Mouse (Mus musculus) lung, postnatal 4 days (tissue): ENCODE results near the gene Txlnb.
A peak's percentile ranks its signal among the peaks of the same experiment; 100 is the strongest.
"Not testable (repeated sequence)": the region's sequence is repeated elsewhere in the genome, so short reads cannot be mapped to it uniquely, and the experiment has no call there.

Source experiments
- DNase-seq, 2 experiments: peaks; one replicate each; pipeline ENCODE4 v3.0.0; 2021

Gene Txlnb

DNA sequence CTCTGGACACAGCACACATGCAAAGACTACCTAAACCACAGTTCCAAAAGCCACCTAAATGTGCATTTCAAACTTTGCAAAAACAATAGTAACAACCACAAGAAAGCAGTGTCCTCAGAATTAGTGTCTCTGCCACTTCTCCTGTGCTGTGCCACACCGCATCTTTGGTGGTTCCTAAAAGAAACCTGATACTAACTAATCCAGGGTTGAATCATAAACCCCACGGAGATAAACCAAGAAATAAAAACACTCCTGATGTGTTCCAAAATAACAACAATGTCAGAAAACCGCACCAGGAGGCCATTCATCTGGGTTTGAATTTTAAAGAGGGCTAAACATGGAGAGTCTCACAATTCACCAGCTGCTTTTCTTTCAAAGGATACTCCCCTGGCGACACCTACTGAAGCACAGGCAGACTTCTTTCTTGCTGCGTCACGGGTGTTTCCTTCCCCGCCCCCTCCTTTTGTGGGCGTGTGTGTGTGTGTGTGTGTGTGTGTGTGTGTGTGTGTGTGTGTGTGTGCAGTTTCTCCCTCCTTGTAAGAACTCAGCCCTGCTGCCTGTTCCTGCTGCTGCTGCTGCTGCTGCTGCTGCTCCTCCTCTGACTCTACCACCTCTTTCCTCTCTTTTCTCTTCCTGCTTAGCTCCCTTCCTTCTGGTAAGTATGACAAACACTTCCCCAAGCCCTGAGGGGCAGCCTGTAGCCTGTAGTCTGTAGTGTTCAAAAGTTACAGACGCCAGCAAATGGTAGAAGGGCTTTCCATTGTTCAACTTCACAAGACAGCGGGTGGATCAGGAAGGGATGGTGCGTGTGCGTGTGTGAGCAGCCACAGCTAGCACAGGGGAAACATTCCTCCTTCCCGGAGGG lies at the start of gene Txlnb:
Txlnb (plus strand) TSS at position 460 of the 865 bp plus-strand sequence.
- peak; percentile 58 to 62 for DNase-seq

GRCm38 (mm10) chr10:17752478-17752877 lies 43.5 kb upstream of the Txlnb start:
- no peak for DNase-seq

DNA sequence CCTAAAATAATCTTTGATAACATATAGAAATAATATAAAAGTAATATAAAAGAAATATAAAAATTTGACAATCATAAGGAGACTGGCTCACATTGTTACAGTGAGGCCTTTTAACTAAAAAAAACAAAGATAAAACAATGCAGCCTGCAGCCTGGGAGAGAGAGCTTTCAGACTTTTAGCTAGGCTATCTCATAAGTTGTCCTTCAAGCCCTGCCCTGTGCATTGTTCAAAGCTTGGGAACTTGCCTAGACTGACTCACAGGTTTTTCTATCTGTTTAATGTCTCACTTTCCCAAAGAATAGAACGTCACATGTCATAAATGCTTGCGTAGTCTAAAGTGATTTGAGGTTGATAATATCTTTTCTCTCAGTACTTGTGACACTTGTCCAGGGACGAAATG lies 36.3 kb upstream of the Txlnb start:
- no peak for DNase-seq

- DNase-seq: no peak
These were observed 35.0 kb upstream of the Txlnb start for GRCm38 (mm10) chr10:17760750-17761613.

DNA sequence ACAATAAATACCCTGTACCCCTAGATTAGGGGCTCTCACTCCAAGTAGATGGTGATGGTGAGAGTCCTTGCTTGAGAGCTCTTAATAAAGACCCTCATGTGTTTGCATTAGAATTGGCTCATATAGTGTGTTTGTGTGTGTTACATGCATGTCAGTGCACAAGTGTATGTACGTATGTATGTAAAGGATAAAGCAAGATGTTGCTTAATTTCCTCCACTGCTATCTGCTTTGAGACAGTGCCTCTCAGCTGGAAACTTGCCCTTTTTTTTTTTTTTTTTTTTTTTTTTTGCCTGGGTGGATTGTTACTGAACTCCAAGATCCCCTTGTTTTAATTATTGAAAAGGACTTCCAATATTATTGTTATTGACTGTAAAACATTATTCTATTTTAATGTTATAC lies 34.4 kb upstream of the Txlnb start:
- no peak for DNase-seq

- DNase-seq: no peak
These were observed 33.1 kb upstream of the Txlnb start for GRCm38 (mm10) chr10:17762946-17763345.

- DNase-seq: no peak
These were observed 26.2 kb upstream of the Txlnb start for GRCm38 (mm10) chr10:17769856-17770255.

DNA sequence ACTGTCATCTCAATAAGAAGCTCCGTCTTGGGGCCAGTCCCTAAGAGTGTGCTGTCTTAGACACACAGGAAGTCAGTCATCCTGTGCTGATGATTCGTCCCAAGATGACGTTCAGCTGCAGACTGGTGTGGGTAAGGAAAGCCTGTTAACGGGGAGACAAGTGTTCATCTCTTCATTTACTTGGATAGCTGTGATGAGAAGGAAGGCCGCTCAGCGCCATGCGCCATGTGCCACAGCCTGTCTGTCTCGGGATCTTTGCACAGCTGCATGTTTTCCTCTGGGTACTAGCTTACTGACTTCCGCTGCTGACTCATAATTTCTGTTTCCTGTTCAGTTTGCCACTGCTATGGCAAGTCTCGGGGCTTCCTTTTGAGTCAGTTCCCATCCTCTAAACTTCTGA lies 23.7 kb upstream of the Txlnb start:
- DNase-seq: peak in 1 of 2 experiments; percentile 12

GRCm38 (mm10) chr10:17774366-17774765 lies 21.7 kb upstream of the Txlnb start:
- no peak for DNase-seq

GRCm38 (mm10) chr10:17775079-17775478 lies 20.9 kb upstream of the Txlnb start:
- no peak for DNase-seq

DNA sequence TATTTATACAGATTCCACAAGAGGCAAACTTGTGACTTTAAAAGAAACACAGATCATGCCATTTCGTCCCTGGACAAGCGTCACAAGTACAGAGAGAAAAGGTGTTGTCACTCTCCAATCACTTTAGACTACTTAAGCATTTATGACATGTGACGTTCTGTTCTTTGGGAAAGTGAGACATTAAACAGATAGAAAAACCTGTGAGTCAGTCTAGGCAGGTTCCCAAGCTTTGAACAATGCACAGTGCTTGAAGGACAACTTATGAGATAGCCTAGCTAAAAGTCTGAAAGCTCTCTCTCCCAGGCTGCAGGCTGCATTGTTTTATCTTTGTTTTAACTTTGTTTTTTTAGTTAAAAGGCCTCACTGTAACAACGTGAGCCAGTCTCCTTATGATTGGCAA lies 19.3 kb upstream of the Txlnb start:
- DNase-seq: not testable (repeated sequence)

DNA sequence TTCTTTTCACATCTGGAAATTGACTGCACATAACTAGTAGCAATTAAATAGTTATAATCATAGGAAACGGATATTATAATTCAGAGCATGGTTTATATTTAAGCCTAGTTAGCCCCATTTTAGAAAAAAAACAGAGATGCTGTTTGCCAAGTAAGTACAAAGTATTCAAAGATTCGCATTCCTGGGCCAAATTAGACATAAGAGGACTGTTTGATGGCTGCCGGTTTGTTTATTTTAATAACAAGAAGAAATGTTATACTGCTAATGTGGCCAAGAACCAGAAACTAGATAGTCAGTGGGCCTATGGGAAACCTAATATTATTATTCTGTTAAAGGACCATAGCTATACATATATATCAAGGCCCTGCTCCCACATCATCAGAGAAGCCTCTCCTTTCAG lies 9.3 kb upstream of the Txlnb start:
- DNase-seq: no peak

DNA sequence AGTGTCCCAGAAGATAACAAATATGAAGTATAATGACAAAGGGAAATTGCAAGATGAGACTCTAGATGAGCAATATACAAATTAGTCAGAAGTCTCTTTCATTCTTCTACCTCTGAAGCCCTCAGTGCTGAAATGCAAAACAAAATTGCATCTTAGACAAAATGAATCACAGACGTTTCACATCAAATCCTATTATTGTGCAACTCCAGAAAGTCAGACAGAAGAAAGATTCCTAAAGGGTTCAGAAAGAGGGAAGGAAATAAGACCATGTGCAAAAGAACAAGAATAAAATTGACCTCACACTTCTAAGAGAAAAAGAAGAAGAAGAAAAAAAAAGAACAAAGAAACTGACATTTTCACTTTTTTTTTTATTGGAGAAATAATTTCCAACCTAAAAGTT lies 8.1 kb upstream of the Txlnb start:
- no peak for DNase-seq

- DNase-seq: no peak
These were observed 7.7 kb upstream of the Txlnb start for GRCm38 (mm10) chr10:17788347-17788746.

DNA sequence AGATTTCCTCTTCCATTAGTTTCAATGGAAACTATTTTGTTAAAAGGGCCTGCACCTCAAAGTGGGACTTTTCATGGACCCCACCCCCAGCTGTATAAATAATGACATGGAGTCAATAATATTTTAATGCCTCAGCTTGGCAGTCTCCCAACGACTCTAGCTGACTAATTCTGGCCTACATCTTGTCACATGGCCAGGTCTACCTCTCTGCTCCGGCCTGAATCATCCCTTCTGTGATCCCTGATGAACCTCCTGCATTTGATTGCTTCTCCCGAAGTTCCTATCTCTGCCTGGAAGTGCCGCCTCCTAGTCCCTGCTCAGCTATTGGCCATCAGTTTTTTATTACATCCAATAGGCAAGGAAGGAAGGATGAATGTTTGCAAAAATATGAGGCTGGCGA lies 2.1 kb upstream of the Txlnb start:
- no peak for DNase-seq

- no peak for DNase-seq
These were observed 1.6 kb upstream of the Txlnb start for GRCm38 (mm10) chr10:17794443-17794842.

- DNase-seq: no peak
These were observed 799 bp upstream of the Txlnb start for GRCm38 (mm10) chr10:17795227-17795626.

DNA sequence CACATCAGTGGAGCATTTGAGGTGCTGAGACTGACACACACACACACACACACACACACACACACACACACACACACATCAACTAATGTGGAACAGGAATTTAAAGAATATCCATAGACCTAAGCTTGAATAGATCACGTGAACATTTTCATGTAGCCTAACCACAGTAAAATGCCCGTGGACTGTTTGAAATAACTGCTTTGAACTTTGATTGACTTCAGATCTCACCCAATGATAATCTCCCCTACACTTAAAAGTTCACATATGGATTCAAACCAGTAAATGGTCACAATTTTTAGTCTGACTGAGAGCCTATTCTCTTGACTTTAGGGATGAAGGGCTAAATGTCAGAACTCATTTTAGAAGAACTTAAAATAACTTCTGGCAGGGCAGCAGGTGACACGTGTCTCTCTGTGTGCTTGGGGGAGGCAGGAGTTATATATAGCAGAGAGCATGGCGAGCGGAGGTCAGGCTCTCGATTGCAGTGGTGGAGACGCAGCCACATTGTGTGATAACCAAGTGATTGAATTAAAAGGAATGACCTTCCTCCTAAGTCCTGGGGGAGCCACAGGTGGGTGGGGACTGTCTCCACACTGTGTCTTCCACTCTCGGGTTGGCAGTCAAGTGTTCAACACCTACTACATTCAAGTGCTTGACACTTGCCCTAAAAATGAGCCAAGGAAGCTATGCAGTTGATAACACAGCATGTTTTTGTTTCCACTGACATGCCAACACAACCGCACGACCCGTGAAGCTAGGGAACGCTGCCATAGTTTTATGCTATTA lies 1.0 kb downstream of the Txlnb start:
- no peak for DNase-seq

- no peak for DNase-seq
These were observed 1.7 kb downstream of the Txlnb start for GRCm38 (mm10) chr10:17797681-17798080.

DNA sequence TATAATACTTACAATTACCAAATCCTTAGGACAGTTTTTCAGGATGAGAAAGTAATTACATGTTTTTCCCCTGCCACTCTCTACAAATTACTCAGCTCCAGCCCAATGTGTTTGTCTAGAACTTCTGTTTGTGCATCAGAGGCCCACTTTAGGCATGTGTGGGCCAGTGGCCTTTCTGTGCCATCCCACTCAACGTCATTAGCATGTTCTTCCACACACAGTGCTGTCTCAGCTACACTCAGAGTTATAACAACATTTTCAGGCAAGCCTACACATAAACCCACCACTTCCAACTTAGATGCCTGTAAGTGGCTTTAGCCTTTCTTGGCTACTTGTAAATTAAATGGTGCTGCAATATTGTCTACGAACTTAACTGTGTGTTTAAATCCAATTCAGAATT lies 5.8 kb downstream of the Txlnb start:
- no peak for DNase-seq

DNA sequence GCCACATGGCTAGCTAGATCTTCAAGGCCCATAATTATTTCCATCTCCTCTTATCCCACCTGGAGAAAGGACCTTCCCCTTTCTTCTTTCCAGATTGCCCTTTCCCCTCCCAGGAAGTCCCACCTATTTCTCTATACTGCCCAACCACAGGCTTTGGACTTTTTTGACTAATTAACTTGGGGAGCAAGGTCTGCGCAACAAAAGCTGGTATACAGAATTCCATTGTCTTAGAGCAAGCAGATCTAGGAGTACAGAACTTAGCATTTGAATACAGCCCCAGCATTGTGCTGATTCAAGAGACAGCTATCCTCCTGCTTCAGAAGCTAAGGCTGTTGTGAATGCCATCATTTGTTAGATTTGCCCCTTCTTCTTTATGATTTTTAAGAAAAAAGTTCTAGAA lies 12.5 kb downstream of the Txlnb start:
- no peak for DNase-seq

GRCm38 (mm10) chr10:17815052-17815451 lies 19.0 kb downstream of the Txlnb start:
- DNase-seq: no peak

- DNase-seq: not testable (repeated sequence)
These were observed 24.4 kb downstream of the Txlnb start for GRCm38 (mm10) chr10:17820422-17820821.
